Mouse (Mus musculus): ENCODE results near the gene Fam84b.

- TF ChIP-seq CTCF (IDR thresholded peaks at IDR 0.05) (no peak), EP300 (IDR thresholded peaks at IDR 0.05) (no peak)
These were observed 15.4 kb downstream of the Fam84b start for GRCm38 (mm10) chr15:60838135-60838534.

All from lung, postnatal 0 days (tissue).